Mouse (Mus musculus) hindbrain, embryonic 12.5 days (tissue): Measurements from ENCODE around the gene Chat. TPM values are rescaled to one million over a fixed set of nuclear protein-coding genes. Genes with fewer than 3 reads are reported as not detected.
"Not testable (repeated sequence)": the region's sequence is repeated elsewhere in the genome, so short reads cannot be mapped to it uniquely, and the experiment has no call there.

Experiments
- ATAC-seq: fragments of 200-750 bp; cut with Nextera tagmentation; 2 replicates; pipeline ENCODE4 v1.8.0; 2017; ENCODE audit warnings: moderate TSS enrichment; ENCODE audit not compliant: low FRiP score
- H3K27ac ChIP-seq: fragments of 300-500 bp; sonication (generic); 2 replicates; pipeline ENCODE4 v1.5.1; 2016; ENCODE audit warnings: mild to moderate bottlenecking
- H3K27me3 ChIP-seq: fragments of 300-500 bp; sonication (generic); 2 replicates; pipeline ENCODE4 v1.6.1; 2016; ENCODE audit warnings: mild to moderate bottlenecking
- H3K36me3 ChIP-seq: fragments of 300-500 bp; sonication (generic); 2 replicates; pipeline ENCODE4 v1.6.1; 2016; ENCODE audit warnings: mild to moderate bottlenecking
- H3K4me1 ChIP-seq: fragments of 300-500 bp; sonication (generic); 2 replicates; pipeline ENCODE4 v1.6.1; 2016
- H3K4me2 ChIP-seq: fragments of 300-500 bp; sonication (generic); replicated peaks from 2 replicates; pipeline ENCODE4 v1.6.1; 2016; ENCODE audit warnings: mild to moderate bottlenecking
- H3K4me3 ChIP-seq: fragments of 300-500 bp; sonication (generic); 2 replicates; pipeline ENCODE4 v1.5.1; 2016; ENCODE audit warnings: mild to moderate bottlenecking
- H3K9ac ChIP-seq: fragments of 300-500 bp; sonication (generic); 2 replicates; pipeline ENCODE4 v1.6.1; 2016; ENCODE audit warnings: mild to moderate bottlenecking, moderate library complexity
- H3K9me3 ChIP-seq: fragments of 300-500 bp; sonication (generic); replicated peaks from 2 replicates; pipeline ENCODE4 v1.6.1; 2016; ENCODE audit warnings: mild to moderate bottlenecking
- WGBS: fragments of 180-500 bp; shearing (Covaris S2); methylation state at CpG from one replicate; pipeline ENCODE4 v1.1.7; 2016; 5-methylcytosine and 5-hydroxymethylcytosine counted together
- polyA plus RNA-seq: library from polyadenylated mRNA; unstranded; fragments of >200 nt; fragmentation: Nextera tagmentation; extraction: Ambion mirVana; gene quantifications from 2 replicates; pipeline ENCODE4 v1.2.1, GENCODE M21; 2016

Gene Chat
- polyA plus RNA-seq, 1 experiment from 2014 or later = 0.80 TPM

DNA sequence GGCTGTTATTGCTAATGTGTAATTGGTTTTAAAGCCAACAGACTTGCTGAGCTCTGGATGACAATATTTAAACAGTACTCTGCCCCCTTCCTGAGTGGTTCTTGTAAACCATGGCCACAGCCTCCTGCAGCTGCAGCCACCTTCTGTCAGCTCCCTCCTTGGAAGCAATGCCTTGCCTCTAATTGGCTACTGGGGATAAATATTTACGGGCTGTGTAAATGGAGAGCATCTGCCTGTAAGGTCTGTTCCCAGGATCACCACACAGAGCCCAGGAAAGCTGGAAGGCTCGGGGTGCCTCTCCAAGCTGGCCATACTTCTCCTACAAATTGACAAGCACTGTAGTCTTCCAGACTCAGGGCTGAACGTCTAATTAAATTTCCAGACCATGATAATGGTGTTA is 26.0 kb downstream of the Chat start:
- WGBS = 50% methylated on average over 3 of the region's 3 CpGs
- Histone ChIP-seq H3K4me1 (peaks cover 12% of the 10 kb centered on the region; the same call in 1 of the 2 replicates), H3K36me3 (no peaks in the 10 kb centered on the region), H3K9ac (no peak overlapping the region), H3K4me3 (no peak overlapping the region), H3K27me3 (0 out of 2 replicates have a peak, but pooled peaks cover 10% of the 10 kb centered on the region), H3K4me2 (no peak overlapping the region), H3K9me3 (no peaks in the 10 kb centered on the region), H3K27ac (peak overlapping the region; percentile 62)
- ATAC-seq = peak; percentile 70

DNA sequence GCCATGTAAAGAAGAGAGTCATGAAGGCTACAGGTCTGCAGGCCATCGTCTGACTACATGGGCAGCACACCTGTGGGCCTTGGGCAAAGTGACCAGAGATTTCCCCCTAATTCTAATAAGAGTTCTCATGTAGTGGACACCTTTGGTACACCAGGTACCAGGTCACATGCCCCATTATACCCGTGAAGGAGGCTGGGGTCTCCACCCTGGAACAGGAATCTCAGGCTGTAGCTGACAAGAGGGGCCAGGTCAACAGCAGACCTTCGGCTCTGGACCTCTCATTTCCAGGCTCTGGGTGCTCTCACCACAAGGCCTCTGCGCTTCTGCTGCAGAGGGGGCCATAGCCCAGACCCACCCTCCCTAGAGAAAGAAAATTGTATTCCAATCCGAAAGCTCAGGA is 26.5 kb downstream of the Chat start:
- H3K27me3 ChIP-seq = 0 out of 2 replicates have a peak, but pooled peaks cover 6% of the 10 kb centered on the region
- WGBS = 73% methylated on average over 5 of the region's 5 CpGs
- no peaks in the 10 kb centered on the region for H3K9me3 ChIP-seq
- ATAC-seq = peak; percentile 20; the same call in 1 of the 2 replicates
- H3K4me3 ChIP-seq = no peak overlapping the region
- no peaks in the 10 kb centered on the region for H3K36me3 ChIP-seq
- H3K9ac ChIP-seq = no peak overlapping the region
- peaks cover 12% of the 10 kb centered on the region; the same call in 1 of the 2 replicates for H3K4me1 ChIP-seq
- H3K27ac ChIP-seq = peak overlapping the region; percentile 62
- no peak overlapping the region for H3K4me2 ChIP-seq

DNA sequence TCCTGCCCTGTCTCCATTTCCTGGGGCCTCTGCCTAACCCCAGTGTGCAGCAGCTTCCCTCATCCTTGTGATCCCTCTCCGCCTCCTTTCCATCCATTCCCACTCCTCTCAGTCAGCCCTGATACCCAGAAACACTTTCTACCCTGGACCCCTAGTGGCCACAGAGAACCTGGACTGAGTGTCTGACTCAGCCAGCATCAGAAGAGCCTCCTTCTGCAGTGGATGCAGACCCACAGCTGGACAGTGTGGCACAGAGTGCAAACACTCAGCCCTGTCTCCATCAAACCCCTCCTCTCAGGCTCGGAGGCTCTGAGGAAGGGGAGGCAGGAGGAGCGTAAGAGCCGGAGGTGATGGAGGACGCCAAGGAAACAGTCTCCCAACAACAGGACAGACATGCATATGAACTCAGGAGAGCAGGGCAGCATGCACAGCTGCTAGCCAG is 28.4 kb downstream of the Chat start:
- no peak overlapping the region for H3K9ac ChIP-seq
- no peak overlapping the region for H3K4me3 ChIP-seq
- peak overlapping the region; percentile 30 for H3K27ac ChIP-seq
- ATAC-seq = peak; percentile 71
- no peaks in the 10 kb centered on the region for H3K36me3 ChIP-seq
- H3K4me2 ChIP-seq = no peak overlapping the region
- no peaks in the 10 kb centered on the region for H3K9me3 ChIP-seq
- H3K4me1 ChIP-seq = peaks cover 8% of the 10 kb centered on the region; the same call in 1 of the 2 replicates
- 0 out of 2 replicates have a peak, but pooled peaks cover 5% of the 10 kb centered on the region for H3K27me3 ChIP-seq
- 37% methylated on average over 5 of the region's 5 CpGs for WGBS

DNA sequence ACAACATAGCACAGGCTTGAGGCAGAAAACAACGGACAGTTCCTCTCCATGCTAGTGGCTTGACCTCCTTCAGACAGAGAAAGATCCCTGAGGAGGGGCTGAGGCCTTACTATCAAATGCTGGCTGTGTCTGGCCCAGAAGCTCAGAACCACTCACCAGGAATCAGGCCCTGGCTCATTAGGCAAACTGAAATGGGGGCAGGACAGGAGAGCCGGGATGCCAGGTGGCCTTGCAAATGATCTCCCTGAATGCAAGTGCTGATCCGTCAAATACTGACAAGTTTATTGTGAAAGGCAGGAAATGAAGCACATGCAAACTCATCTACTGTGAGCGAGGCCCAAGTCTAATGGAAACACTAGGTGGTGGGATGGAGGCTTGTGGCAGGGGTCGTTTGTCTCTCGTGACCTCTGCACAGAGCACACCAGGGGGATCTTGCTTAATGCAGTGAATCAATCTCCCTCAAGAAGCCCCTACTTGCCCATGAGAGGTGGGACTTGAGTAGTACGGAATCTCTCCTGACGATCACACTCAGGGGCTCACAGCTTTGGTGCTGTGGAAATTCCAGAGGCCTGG is 36.7 kb downstream of the Chat start:
- Histone ChIP-seq H3K36me3 (no peaks in the 10 kb centered on the region), H3K9ac (no peak overlapping the region), H3K27ac (no peak overlapping the region), H3K4me2 (no peak overlapping the region), H3K4me3 (no peak overlapping the region), H3K27me3 (no peaks in the 10 kb centered on the region), H3K9me3 (no peaks in the 10 kb centered on the region), H3K4me1 (peaks cover 8% of the 10 kb centered on the region)
- WGBS = 19% methylated on average over 8 of the region's 8 CpGs
- 0 out of 2 replicates have a peak, but pooled peaks have one; percentile 32 for ATAC-seq

DNA sequence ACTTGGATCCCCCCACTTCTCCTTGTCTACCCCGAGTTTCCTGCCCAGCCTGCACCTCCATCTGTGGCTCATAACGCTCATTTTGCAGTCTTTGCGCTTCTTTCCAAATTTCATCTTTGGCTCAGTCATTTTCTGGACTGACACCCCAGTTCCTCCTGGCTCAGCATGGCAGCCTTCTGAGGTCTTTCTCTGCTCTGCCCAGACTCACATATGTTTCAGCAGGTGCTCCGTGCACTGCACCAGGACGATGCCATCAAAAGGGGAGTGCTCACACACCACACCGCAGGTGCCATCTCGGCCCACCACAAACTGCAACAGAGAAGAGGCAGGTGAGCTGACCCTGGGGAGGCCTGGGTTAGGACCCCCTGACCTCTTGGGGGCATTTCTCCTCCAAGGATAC is 41.8 kb downstream of the Chat start:
- no peak for ATAC-seq
- Histone ChIP-seq H3K4me2 (no peak overlapping the region), H3K27me3 (no peaks in the 10 kb centered on the region), H3K9me3 (no peaks in the 10 kb centered on the region), H3K27ac (no peak overlapping the region), H3K9ac (no peak overlapping the region), H3K4me1 (peaks cover under 1% of the 10 kb centered on the region), H3K36me3 (no peaks in the 10 kb centered on the region), H3K4me3 (no peak overlapping the region)
- 86% methylated on average over 7 of the region's 7 CpGs for WGBS

DNA sequence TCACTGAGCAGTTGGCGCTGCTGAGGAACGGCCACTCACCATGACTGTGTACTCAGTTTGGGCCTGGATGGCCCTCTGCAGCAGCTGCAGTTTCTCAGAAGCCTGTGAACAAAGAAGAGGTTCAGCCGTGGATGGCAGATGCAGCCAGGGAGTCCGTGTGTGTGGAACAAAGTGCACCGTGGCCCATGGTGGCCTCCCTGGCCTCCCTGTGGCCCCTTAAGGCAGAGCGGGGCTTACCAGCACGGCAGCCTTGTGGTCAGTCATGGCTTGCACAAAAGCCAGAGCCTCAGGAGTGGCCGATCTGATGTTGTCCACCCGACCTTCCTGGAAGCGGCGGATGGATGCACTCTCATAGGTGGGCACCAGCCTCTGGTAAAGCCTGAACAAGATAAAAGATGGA is 47.0 kb downstream of the Chat start:
- Histone ChIP-seq H3K27me3 (no peaks in the 10 kb centered on the region), H3K27ac (no peak overlapping the region), H3K9ac (no peak overlapping the region), H3K36me3 (no peaks in the 10 kb centered on the region), H3K4me3 (no peak overlapping the region), H3K4me1 (no peaks in the 10 kb centered on the region), H3K9me3 (0 out of 2 replicates have a peak, but pooled peaks cover 9% of the 10 kb centered on the region), H3K4me2 (no peak overlapping the region)
- WGBS = 79% methylated on average over 11 of the region's 11 CpGs
- no peak for ATAC-seq

DNA sequence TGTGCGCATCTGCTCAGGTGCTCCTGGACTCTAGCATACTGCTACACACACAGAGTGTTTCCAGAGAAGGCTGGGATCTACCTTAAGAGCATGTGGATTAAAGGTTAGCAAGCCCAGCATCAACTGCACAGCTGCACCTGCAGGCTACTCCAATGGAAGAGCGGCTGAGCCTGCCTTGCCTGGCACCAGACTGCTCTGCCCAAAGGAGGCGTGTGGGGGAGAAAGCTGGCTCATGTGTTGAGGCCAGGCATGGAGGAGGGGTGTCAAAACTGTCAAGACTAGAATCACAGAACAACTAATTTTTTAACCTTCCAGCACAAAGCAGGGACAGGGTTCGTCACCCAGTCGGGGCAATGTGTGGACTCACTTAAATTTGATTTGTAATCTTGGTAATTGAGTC is 53.7 kb downstream of the Chat start:
- ATAC-seq = no peak

DNA sequence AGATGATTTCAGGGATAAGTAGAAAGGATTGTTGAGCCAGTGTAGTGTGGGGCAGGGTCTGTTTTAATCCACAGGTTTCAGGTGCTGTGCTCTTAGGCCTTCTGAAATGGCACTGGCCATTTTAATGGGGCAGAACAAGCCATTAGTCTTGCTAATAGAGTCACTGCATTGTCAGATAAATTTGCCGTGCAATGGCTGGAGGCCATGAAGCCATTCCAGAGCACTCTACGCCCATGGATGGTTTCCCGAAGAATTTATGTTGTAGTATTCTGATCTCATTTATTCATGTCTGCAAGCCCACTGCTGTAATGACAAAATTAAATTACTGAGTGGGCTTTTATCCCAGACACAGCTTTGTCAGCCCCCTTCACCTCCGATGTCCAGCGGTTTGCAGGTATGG is 55.7 kb downstream of the Chat start:
- Histone ChIP-seq H3K36me3 (no peaks in the 10 kb centered on the region), H3K9ac (no peak overlapping the region), H3K27ac (no peak overlapping the region), H3K4me3 (no peak overlapping the region), H3K4me1 (no peaks in the 10 kb centered on the region), H3K9me3 (no peaks in the 10 kb centered on the region), H3K4me2 (no peak overlapping the region), H3K27me3 (0 out of 2 replicates have a peak, but pooled peaks cover 3% of the 10 kb centered on the region)
- no peak for ATAC-seq
- WGBS = 60% methylated on average over 5 of the region's 5 CpGs

More for the DNA sequence above, 53.7 kb downstream of the Chat start:
- Histone ChIP-seq H3K36me3 (no peaks in the 10 kb centered on the region), H3K4me1 (no peaks in the 10 kb centered on the region), H3K4me2 (no peak overlapping the region), H3K4me3 (no peak overlapping the region), H3K27me3 (no peaks in the 10 kb centered on the region), H3K27ac (no peak overlapping the region), H3K9ac (no peak overlapping the region), H3K9me3 (0 out of 2 replicates have a peak, but pooled peaks cover 6% of the 10 kb centered on the region)
- 90% methylated on average over 5 of the region's 5 CpGs for WGBS

DNA sequence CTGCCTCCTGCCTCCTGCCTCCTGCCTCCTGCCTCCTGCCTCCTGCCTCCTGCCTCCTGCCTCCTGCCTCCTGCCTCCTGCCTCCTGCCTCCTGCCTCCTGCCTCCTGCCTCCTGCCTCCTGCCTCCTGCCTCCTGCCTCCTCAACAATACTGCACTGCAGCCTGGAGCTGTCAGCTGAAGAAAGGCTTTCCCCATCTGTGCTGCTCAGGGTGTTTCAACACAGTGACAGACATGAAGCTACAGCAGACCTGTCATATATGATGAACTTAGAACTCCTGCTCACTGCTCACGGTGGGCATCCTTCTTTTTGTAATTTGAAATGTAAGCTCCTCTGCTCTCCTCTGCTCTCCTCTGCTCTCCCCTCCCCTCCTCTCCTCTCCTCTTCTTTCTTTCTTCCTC is 60.4 kb downstream of the Chat start:
- H3K9me3 ChIP-seq, H3K27ac ChIP-seq, H3K4me3 ChIP-seq, ATAC-seq, H3K4me1 ChIP-seq, H3K4me2 ChIP-seq, H3K9ac ChIP-seq, H3K36me3 ChIP-seq, H3K27me3 ChIP-seq: not testable (repeated sequence)
- 52% methylated on average over 1 of the region's 1 CpGs for WGBS

DNA sequence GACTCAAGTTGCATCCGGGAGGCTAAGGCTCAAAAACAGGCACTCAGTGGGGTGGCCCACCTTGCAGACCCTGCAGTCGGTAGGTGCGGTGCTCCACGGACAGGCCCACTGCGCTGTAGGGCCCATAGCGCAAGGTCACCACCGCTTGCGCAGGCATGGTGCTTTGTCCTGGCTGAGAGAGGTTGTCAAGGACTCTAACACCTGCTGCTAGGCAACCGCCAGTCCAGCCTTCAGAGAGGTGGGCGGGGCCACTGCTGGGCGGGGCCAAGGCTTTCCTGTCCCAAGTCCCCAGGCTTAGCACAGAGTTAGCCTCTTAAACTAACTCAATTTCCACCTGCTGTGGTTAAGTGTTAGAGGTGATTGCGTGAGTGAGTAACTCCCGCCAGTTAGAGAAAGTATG is 77.6 kb downstream of the Chat start, which contains the start of gene 1700024G13Rik:
Gene 1700024G13Rik (minus strand): TSS at position 196 of the 400 bp plus-strand sequence.
- Histone ChIP-seq H3K4me1 (peaks cover 5% of the 10 kb centered on the region), H3K4me3 (no peak within 1 kb of the TSS), H3K27ac (no peak within 1 kb of the TSS), H3K4me2 (no peak within 1 kb of the TSS; the same call in 1 of the 2 replicates), H3K9me3 (no peaks in the 10 kb centered on the region), H3K27me3 (no peaks in the 10 kb centered on the region; the same call in 1 of the 2 replicates), H3K36me3 (no peaks in the 10 kb centered on the region), H3K9ac (no peak within 1 kb of the TSS)
- WGBS = 1% methylated on average over 13 of the region's 13 CpGs
- ATAC-seq = peak; percentile 85; the same call in 1 of the 2 replicates

DNA sequence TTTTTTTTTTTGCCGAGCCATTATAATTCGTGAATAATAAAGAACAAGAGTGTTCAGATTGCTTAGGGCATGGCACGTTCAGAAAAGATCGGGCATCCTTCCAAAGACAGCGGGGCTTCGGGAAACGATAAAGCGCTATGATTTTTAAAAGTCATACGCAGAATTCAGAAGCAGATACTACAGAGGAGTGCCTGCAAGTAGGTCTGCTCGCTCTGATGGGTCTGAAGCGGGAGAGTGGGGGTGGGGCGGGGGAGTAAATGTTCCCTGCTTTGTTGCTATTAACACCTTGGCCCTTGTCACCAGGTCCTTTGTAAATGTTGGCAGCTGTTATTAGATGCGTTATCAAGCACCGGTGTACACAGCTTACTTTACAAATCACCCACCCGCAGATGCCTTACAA is 84.2 kb downstream of the Chat start:
- Histone ChIP-seq H3K27ac (no peak overlapping the region), H3K9me3 (no peaks in the 10 kb centered on the region), H3K4me1 (peaks cover 25% of the 10 kb centered on the region), H3K4me3 (no peak overlapping the region), H3K36me3 (no peaks in the 10 kb centered on the region), H3K9ac (no peak overlapping the region), H3K27me3 (peaks cover 20% of the 10 kb centered on the region), H3K4me2 (no peak overlapping the region)
- WGBS = 52% methylated on average over 15 of the region's 15 CpGs
- ATAC-seq = no peak

DNA sequence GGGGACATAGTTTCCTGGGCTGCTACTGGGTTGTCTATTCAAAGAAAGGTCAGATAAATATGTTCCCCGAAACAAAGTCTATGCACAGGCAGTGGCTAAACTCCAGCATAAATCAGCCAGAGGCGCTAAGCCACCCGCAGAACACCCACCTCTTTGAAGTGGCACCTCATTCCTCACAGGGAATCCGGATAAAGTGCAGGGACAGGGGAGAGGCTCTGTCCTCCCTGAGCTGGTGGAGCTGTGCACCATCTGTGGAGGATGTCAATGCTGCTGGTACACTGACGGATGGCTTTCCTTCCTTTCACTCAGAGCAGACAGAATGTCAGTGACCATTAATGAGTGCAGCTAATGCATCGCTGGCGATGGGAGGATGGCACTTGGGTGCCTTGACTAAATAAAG is 84.7 kb downstream of the Chat start:
- Histone ChIP-seq H3K36me3 (no peaks in the 10 kb centered on the region), H3K4me3 (no peak overlapping the region), H3K27me3 (peaks cover 20% of the 10 kb centered on the region), H3K9ac (no peak overlapping the region), H3K4me2 (no peak overlapping the region), H3K9me3 (no peaks in the 10 kb centered on the region), H3K27ac (no peak overlapping the region), H3K4me1 (peaks cover 25% of the 10 kb centered on the region)
- WGBS = 34% methylated on average over 7 of the region's 7 CpGs
- no peak for ATAC-seq

DNA sequence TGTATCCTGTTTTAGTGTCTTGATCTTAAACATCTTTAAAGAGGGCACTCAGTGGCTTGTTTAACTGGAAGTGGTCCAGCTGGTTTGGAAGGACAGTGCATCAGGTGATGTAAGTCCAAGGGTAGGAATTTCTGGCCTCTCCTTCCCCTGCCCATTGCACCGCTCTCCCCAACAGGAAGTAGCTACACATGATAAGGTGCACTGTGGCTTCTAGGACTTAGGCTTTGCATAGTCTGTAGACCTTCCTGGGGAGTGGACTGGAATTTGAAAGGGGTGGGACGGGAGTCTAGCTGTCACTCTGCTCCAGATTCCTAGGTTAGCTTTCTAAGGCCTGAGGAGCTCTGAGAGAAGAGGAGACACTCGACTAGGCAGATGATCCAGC is 85.7 kb downstream of the Chat start:
- peaks cover 25% of the 10 kb centered on the region for H3K4me1 ChIP-seq
- H3K9ac ChIP-seq = no peak overlapping the region
- 35% methylated on average over 3 of the region's 3 CpGs for WGBS
- no peaks in the 10 kb centered on the region for H3K36me3 ChIP-seq
- no peak overlapping the region for H3K27ac ChIP-seq
- H3K4me2 ChIP-seq = peak overlapping the region; percentile 45; the same call in 1 of the 2 replicates
- H3K4me3 ChIP-seq = no peak overlapping the region
- H3K9me3 ChIP-seq = no peaks in the 10 kb centered on the region
- peaks cover 20% of the 10 kb centered on the region for H3K27me3 ChIP-seq
- no peak for ATAC-seq
